Mouse (Mus musculus) cerebellum, adult 9-11 months (tissue): ENCODE results near the gene Il1rap.

Source experiments
- DNase-seq: peaks from one replicate; pipeline ENCODE4 v3.0.0; 2022

Il1rap gene

DNA sequence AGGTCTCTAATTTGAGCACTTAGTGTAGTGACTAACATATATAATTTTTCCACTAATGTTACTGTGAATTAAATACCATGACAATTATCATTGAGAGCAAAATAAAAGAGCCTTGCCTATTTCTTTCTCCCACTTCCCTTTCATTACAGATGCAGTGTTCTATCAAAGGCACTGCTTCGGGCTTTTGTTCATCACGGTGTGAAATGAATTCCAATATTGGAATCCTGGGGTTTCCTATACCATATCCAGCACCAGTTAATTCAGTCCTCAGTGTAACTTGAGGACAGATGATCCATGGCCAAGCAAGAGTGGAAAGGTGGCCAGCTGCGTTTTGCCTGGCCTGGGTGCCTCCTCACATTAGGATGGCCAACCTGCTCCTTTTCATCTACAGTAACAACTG is 151.1 kb downstream of the Il1rap start:
- DNase-seq, result no peak

DNA sequence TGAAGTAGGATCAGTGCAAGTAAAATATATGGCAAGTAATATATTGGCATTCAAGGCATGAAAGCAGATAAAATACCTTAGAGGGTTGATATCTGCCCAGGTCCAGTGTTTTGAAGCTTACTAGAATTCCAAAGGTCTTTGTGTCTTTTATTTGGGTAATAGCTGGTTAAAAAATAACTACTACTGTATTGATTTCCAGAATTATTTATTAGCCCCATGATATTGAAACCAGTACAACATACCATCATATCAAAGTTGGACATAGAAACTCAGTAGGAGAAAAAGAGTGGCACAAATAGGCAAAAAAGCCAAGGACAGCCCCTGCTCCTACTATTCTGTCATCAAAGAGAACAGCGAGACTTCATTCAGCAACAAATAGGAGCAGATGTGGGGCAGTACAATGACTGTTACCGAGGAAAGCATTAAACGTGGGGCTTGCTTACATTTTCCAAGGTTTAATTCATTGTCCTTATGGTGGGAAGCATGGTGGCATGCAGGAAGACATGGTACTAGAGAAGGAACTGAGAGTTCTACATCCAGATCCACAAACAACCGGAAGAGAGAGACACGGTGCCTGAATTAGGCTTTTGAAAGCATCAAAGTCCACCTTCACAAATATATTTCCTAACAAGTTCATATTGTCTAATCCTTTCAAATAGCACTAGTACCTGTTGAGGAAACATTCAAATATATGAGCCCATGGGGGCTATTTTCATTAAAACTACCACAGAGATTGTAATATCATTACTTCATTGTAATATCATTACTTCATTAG is 174.1 kb downstream of the Il1rap start:
- no peak for DNase-seq

DNA sequence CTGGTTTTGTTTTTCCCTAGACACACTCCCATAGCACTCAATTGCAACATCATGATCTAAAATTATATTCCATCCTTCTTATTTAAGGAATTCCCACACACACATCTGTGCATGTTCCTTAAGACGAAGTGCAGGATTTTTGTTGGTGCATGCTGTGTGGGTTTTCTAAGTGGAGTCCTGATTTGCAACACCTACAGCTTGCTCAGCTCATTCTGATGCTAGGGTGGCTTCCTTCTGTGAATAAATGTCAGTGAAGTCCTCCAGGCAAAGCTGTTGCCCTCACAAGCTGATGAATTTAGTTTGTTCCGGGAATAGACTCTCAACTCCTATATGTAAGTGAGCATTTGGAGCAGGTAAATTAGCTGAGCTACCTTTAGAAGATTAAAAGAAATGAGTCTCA is 194.5 kb downstream of the Il1rap start:
- DNase-seq, result no peak

DNA sequence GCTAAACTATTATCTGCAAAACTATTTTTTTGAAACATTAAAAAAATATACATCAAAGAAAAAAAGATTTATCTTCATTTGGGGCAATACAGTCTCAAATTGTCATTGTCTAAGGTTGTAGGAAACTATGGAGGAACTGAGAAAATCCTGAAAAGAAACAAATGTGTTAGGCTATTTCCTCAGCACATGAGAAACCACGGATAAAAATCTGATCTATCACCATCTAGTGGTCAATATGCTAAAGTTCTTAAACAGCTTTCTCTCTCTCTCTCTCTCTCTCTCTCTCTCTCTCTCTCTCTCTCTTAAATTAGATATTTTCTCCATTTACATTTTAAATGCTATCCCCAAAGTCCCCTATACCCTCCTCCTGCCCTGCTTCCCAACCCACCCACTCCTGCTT is 195.6 kb downstream of the Il1rap start:
- no peak for DNase-seq
